Mouse (Mus musculus) megakaryocyte, embryonic 14.5 days (primary cell): Measurements from ENCODE around the gene Unc93b1.

Experiments used
- FLI1 ChIP-seq: IDR thresholded peaks from 2 replicates; pipeline ENCODE4 v1.6.1; 2012; ENCODE audit warnings: low read length, inconsistent platforms, mixed read lengths
- GATA1 ChIP-seq: IDR thresholded peaks from 3 replicates; pipeline ENCODE4 v1.6.1; 2012; ENCODE audit warnings: mixed read lengths, low read length, inconsistent platforms, borderline replicate concordance

DNA sequence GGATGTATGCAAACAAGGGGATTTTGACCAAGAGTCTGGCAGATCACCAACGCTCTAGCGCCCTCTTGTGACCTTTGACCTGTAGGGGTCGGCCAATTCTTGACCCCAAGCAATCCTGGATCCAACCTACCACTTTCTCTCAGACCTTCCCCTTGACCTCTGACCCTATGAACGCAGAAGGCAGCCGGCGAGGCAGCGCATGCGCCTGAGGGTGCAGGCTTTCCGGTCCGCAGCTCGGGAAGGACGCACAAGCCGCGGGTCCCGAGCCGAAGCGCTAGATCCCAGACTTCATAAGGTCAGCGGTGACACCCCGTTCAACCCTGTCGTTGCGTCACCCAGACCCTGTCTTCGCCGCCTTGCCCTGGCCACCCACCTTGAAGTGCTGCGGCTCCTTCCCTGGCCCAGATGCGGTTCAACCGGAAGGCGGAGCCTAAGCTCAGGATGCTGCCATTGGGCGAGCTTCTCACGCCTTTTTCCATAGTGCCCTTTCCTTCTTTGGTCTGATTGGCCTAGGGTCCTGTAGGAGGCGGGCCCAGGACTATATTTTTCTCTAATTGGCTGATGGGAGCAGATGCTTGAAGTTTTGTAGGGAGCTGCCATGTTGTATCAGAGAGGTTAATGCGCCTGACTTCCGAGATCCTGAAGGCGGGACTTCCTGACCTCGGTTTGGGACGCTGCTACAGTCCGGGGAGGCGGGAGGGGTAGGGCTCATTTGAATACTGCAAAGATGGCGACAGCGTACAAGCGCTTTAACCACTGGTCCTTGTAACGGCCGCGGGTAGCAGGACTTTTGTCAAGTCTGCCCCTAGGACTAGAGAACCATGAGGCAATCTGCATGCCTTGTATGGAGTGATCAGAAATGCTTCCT lies 22.4 kb upstream of the Unc93b1 start, which contains the start of gene Ndufs8:
- no peak for TF ChIP-seq GATA1
- TF ChIP-seq FLI1, result no peak
